Mouse (Mus musculus) embryonic facial prominence, embryonic 15.5 days (tissue): ENCODE results near the gene Egln2. TPM values are rescaled to one million over a fixed set of nuclear protein-coding genes. Genes with fewer than 3 reads are reported as not detected.

Experiments
- ATAC-seq: fragments of 200-750 bp; cut with Nextera tagmentation; 2 replicates; pipeline ENCODE4 v1.8.0; 2017; ENCODE audit warnings: low read depth, moderate TSS enrichment; ENCODE audit not compliant: insufficient number of reproducible peaks, low FRiP score, low TSS enrichment
- H3K27ac ChIP-seq: fragments of 300-500 bp; sonication (generic); replicated peaks from 2 replicates; pipeline ENCODE4 v1.5.1; 2015; ENCODE audit warnings: mild to moderate bottlenecking, inconsistent platforms
- H3K27me3 ChIP-seq: fragments of 300-500 bp; sonication (generic); 2 replicates; pipeline ENCODE4 v1.6.1; 2015; ENCODE audit warnings: inconsistent platforms
- H3K36me3 ChIP-seq: fragments of 300-500 bp; sonication (generic); 2 replicates; pipeline ENCODE4 v1.6.1; 2015; ENCODE audit warnings: mild to moderate bottlenecking, inconsistent platforms
- H3K4me1 ChIP-seq: fragments of 300-500 bp; sonication (generic); 2 replicates; pipeline ENCODE4 v1.6.1; 2015; ENCODE audit warnings: inconsistent platforms
- H3K4me2 ChIP-seq: fragments of 300-500 bp; sonication (generic); replicated peaks from 2 replicates; pipeline ENCODE4 v1.6.1; 2015; ENCODE audit warnings: mild to moderate bottlenecking, inconsistent platforms
- H3K4me3 ChIP-seq: fragments of 300-500 bp; sonication (generic); replicated peaks from 2 replicates; pipeline ENCODE4 v1.5.1; 2015; ENCODE audit warnings: mild to moderate bottlenecking, inconsistent platforms
- H3K9ac ChIP-seq: fragments of 300-500 bp; sonication (generic); 2 replicates; pipeline ENCODE4 v1.6.1; 2015; ENCODE audit warnings: inconsistent platforms
- H3K9me3 ChIP-seq: fragments of 300-500 bp; sonication (generic); replicated peaks from 2 replicates; pipeline ENCODE4 v1.6.1; 2016; ENCODE audit warnings: inconsistent platforms
- WGBS: fragments of 180-500 bp; shearing (Covaris S2); methylation state at CpG from one replicate; pipeline ENCODE4 v1.1.7; 2015; 5-methylcytosine and 5-hydroxymethylcytosine counted together
- polyA plus RNA-seq: library from polyadenylated mRNA; unstranded; fragments of >200 nt; fragmentation: Nextera tagmentation; extraction: Ambion mirVana; gene quantifications from 2 replicates; pipeline ENCODE4 v1.2.1, GENCODE M21; 2015

The Egln2 gene
- polyA plus RNA-seq, 1 experiment from 2014 or later = 83.0 TPM

- 78% methylated on average over 3 of the region's 3 CpGs for WGBS
Measured at GRCm38 (mm10) chr7:27160921-27161320, 5.7 kb downstream of the Egln2 start.

GRCm38 (mm10) chr7:27159882-27160281 is 6.7 kb downstream of the Egln2 start:
- peaks cover 40% of the 10 kb centered on the region for H3K36me3 ChIP-seq
- H3K27ac ChIP-seq = no peak overlapping the region

More at GRCm38 (mm10) chr7:27160921-27161320, 5.7 kb downstream of the Egln2 start:
- H3K9ac ChIP-seq = no peak overlapping the region
- no peak overlapping the region for H3K4me2 ChIP-seq
- no peaks in the 10 kb centered on the region for H3K9me3 ChIP-seq
- no peak overlapping the region for H3K27ac ChIP-seq
- H3K4me1 ChIP-seq = peaks cover 62% of the 10 kb centered on the region
- no peaks in the 10 kb centered on the region for H3K27me3 ChIP-seq
- no peak overlapping the region for H3K4me3 ChIP-seq
- ATAC-seq = no peak
- peaks cover 40% of the 10 kb centered on the region for H3K36me3 ChIP-seq

GRCm38 (mm10) chr7:27159256-27159655 is 7.3 kb downstream of the Egln2 start:
- H3K4me1 ChIP-seq = peaks cover 47% of the 10 kb centered on the region
- no peak overlapping the region for H3K4me3 ChIP-seq
- no peaks in the 10 kb centered on the region for H3K27me3 ChIP-seq
- no peaks in the 10 kb centered on the region for H3K9me3 ChIP-seq
- no peak overlapping the region for H3K4me2 ChIP-seq
- H3K36me3 ChIP-seq = peaks cover 37% of the 10 kb centered on the region
- H3K9ac ChIP-seq = no peak overlapping the region
- WGBS = 95% methylated on average over 6 of the region's 6 CpGs
- ATAC-seq = no peak
- no peak overlapping the region for H3K27ac ChIP-seq

More at GRCm38 (mm10) chr7:27159882-27160281, 6.7 kb downstream of the Egln2 start:
- ATAC-seq = peak; percentile 83
- 14% methylated on average over 8 of the region's 8 CpGs for WGBS
- no peaks in the 10 kb centered on the region for H3K9me3 ChIP-seq
- H3K9ac ChIP-seq = no peak overlapping the region
- H3K4me1 ChIP-seq = peaks cover 53% of the 10 kb centered on the region
- H3K4me2 ChIP-seq = no peak overlapping the region
- H3K27me3 ChIP-seq = no peaks in the 10 kb centered on the region
- no peak overlapping the region for H3K4me3 ChIP-seq

GRCm38 (mm10) chr7:27158171-27158570 is 8.4 kb downstream of the Egln2 start:
- H3K4me2 ChIP-seq = no peak overlapping the region
- H3K36me3 ChIP-seq = peaks cover 34% of the 10 kb centered on the region
- ATAC-seq = no peak
- no peaks in the 10 kb centered on the region for H3K27me3 ChIP-seq
- no peaks in the 10 kb centered on the region for H3K9me3 ChIP-seq
- WGBS = 92% methylated on average over 9 of the region's 9 CpGs
- peaks cover 40% of the 10 kb centered on the region for H3K4me1 ChIP-seq
- no peak overlapping the region for H3K9ac ChIP-seq
- no peak overlapping the region for H3K27ac ChIP-seq
- H3K4me3 ChIP-seq = no peak overlapping the region

GRCm38 (mm10) chr7:27156005-27156404 is 10.6 kb downstream of the Egln2 start:
- peaks cover 28% of the 10 kb centered on the region for H3K36me3 ChIP-seq
- 75% methylated on average over 13 of the region's 13 CpGs for WGBS
- H3K27me3 ChIP-seq = no peaks in the 10 kb centered on the region
- H3K9ac ChIP-seq = no peak overlapping the region
- H3K4me2 ChIP-seq = no peak overlapping the region
- H3K4me3 ChIP-seq = no peak overlapping the region
- no peaks in the 10 kb centered on the region for H3K9me3 ChIP-seq
- no peak for ATAC-seq
- no peak overlapping the region for H3K27ac ChIP-seq
- peaks cover 20% of the 10 kb centered on the region for H3K4me1 ChIP-seq

- H3K4me1 ChIP-seq = peaks cover 6% of the 10 kb centered on the region
- WGBS = 50% methylated on average over 10 of the region's 10 CpGs
- H3K9me3 ChIP-seq = no peaks in the 10 kb centered on the region
- no peak within 1 kb of the TSS for H3K4me2 ChIP-seq
- peaks cover 12% of the 10 kb centered on the region for H3K36me3 ChIP-seq
- H3K27ac ChIP-seq = peak within 1 kb of the TSS; percentile 72
- no peak within 1 kb of the TSS for H3K9ac ChIP-seq
- no peaks in the 10 kb centered on the region for H3K27me3 ChIP-seq
- no peak within 1 kb of the TSS for H3K4me3 ChIP-seq
- ATAC-seq = 0 out of 2 replicates have a peak, but pooled peaks have one; percentile 27
Measured at GRCm38 (mm10) chr7:27153205-27153764, 13.3 kb downstream of the Egln2 start, which contains the start of gene Cyp2t4. Gene Cyp2t4, plus strand, starts transcription at chr7:27153714.

GRCm38 (mm10) chr7:27136410-27136996 is 30.1 kb downstream of the Egln2 start:
- no peaks in the 10 kb centered on the region for H3K36me3 ChIP-seq
- no peaks in the 10 kb centered on the region for H3K4me1 ChIP-seq
- ATAC-seq = peak; percentile 57; the same call in 1 of the 2 replicates
- 43% methylated on average over 8 of the region's 8 CpGs for WGBS
- no peak overlapping the region for H3K9ac ChIP-seq
- peak overlapping the region; percentile 48; the same call in 1 of the 2 replicates for H3K27ac ChIP-seq
- H3K4me3 ChIP-seq = no peak overlapping the region
- H3K4me2 ChIP-seq = no peak overlapping the region
- H3K9me3 ChIP-seq = 0 out of 2 replicates have a peak, but pooled peaks cover 4% of the 10 kb centered on the region
- H3K27me3 ChIP-seq = no peaks in the 10 kb centered on the region

- Histone ChIP-seq H3K4me2 (no peak overlapping the region), H3K36me3 (no peaks in the 10 kb centered on the region), H3K9me3 (no peaks in the 10 kb centered on the region), H3K9ac (no peak overlapping the region), H3K4me3 (no peak overlapping the region), H3K27ac (no peak overlapping the region), H3K4me1 (no peaks in the 10 kb centered on the region), H3K27me3 (no peaks in the 10 kb centered on the region)
- WGBS = 77% methylated on average over 4 of the region's 4 CpGs
- no peak for ATAC-seq
Measured at GRCm38 (mm10) chr7:27133757-27134156, 32.8 kb downstream of the Egln2 start.

GRCm38 (mm10) chr7:27133156-27133555 is 33.4 kb downstream of the Egln2 start:
- no peak overlapping the region for H3K4me2 ChIP-seq
- no peak overlapping the region for H3K9ac ChIP-seq
- H3K4me3 ChIP-seq = no peak overlapping the region
- H3K27me3 ChIP-seq = no peaks in the 10 kb centered on the region
- H3K27ac ChIP-seq = no peak overlapping the region
- no peaks in the 10 kb centered on the region for H3K4me1 ChIP-seq
- WGBS = 66% methylated on average over 12 of the region's 12 CpGs
- no peak for ATAC-seq
- H3K9me3 ChIP-seq = no peaks in the 10 kb centered on the region
- H3K36me3 ChIP-seq = no peaks in the 10 kb centered on the region

- no peaks in the 10 kb centered on the region for H3K9me3 ChIP-seq
- no peak for ATAC-seq
- no peak overlapping the region; the same call in 1 of the 2 replicates for H3K4me2 ChIP-seq
- no peaks in the 10 kb centered on the region for H3K4me1 ChIP-seq
- H3K4me3 ChIP-seq = no peak overlapping the region
- WGBS = 10% methylated on average over 10 of the region's 10 CpGs
- no peaks in the 10 kb centered on the region for H3K36me3 ChIP-seq
- H3K9ac ChIP-seq = no peak overlapping the region
- H3K27ac ChIP-seq = no peak overlapping the region
- H3K27me3 ChIP-seq = no peaks in the 10 kb centered on the region
Measured at GRCm38 (mm10) chr7:27132588-27132987, 34.0 kb downstream of the Egln2 start.

- ATAC-seq = no peak
- no peak overlapping the region for H3K4me3 ChIP-seq
- H3K27ac ChIP-seq = no peak overlapping the region
- H3K27me3 ChIP-seq = no peaks in the 10 kb centered on the region
- WGBS = 62% methylated on average over 2 of the region's 2 CpGs
- no peak overlapping the region for H3K9ac ChIP-seq
- H3K36me3 ChIP-seq = no peaks in the 10 kb centered on the region
- H3K4me1 ChIP-seq = no peaks in the 10 kb centered on the region
- H3K9me3 ChIP-seq = no peaks in the 10 kb centered on the region
- H3K4me2 ChIP-seq = no peak overlapping the region
Measured at GRCm38 (mm10) chr7:27131387-27131786, 35.2 kb downstream of the Egln2 start.
